Mouse (Mus musculus) kidney, adult 2 months (tissue): ENCODE measurements at regions not wholly inside any gene's neighbourhood (a gene's known extent, or its start where the extent isn't known, plus 50 kb on each side); places are given as distances from the start of the nearest gene placed in this dataset.

Experiments used
- CTCF ChIP-seq: fragments of 200-500 bp; conservative IDR thresholded peaks from 2 replicates; pipeline ENCODE4 v1.5.1; 2011; ENCODE audit warnings: low read depth, mild to moderate bottlenecking, control low read depth, low read length, moderate library complexity, mixed read lengths; ENCODE audit not compliant: insufficient read depth, insufficient read length
- POLR2A ChIP-seq: fragments of 200-500 bp; IDR thresholded peaks from one replicate; pipeline ENCODE4 v1.6.1; 2011; ENCODE audit warnings: low read depth, low read length, control low read depth

- TF ChIP-seq CTCF (no peak), POLR2A (no peak)
Observed at GRCm38 (mm10) chr12:79892871-79893270, 219.9 kb downstream of the Zfp36l1 start.
